Mouse (Mus musculus) cerebellum, adult 2 months (tissue): Measurements from ENCODE around the gene Apobec2.

ENCODE experiments used
- CTCF ChIP-seq: fragments of 200-500 bp; IDR thresholded peaks from 2 replicates; pipeline ENCODE4 v1.5.1; 2011; ENCODE audit warnings: low read depth, mild to moderate bottlenecking, control low read depth, low read length, moderate library complexity, borderline replicate concordance; ENCODE audit not compliant: insufficient read depth
- POLR2A ChIP-seq: fragments of 200-500 bp; IDR thresholded peaks from 2 replicates; pipeline ENCODE4 v1.6.1; 2011; ENCODE audit warnings: low read length, control low read depth, borderline replicate concordance; ENCODE audit not compliant: insufficient read depth

GRCm38 (mm10) chr17:48433689-48434330, 1.1 kb upstream of the Apobec2 start:
- TF ChIP-seq CTCF (no peak), POLR2A (no peak)
